Mouse (Mus musculus): ENCODE measurements around the gene Ube2cbp.

Ube2cbp gene

GRCm38 (mm10) chr9:86298131-86298530, 166.6 kb downstream of the Ube2cbp start:
- H3K4me3 ChIP-seq (replicated peaks; ENCODE audit: low read length), result no peak overlapping the region
- H3K4me1 ChIP-seq (replicated peaks; ENCODE audit: low read depth, low read length), result no peaks in the 10 kb centered on the region
- H3K27me3 ChIP-seq (ENCODE audit: insufficient read depth, low read length), result no peaks in the 10 kb centered on the region
- H3K36me3 ChIP-seq (ENCODE audit: insufficient read depth, low read length), result no peaks in the 10 kb centered on the region
- no peaks in the 10 kb centered on the region for H3K9me3 ChIP-seq (ENCODE audit: low read length)
- TF ChIP-seq CTCF (conservative IDR thresholded peaks at IDR 0.05; ENCODE audit: low read length), result no peak
- no peak for TF ChIP-seq POU5F1 (IDR thresholded peaks at IDR 0.05; ENCODE audit: borderline replicate concordance, low read length)

- H3K4me3 ChIP-seq (replicated peaks; ENCODE audit: low read length), result no peak overlapping the region
- no peaks in the 10 kb centered on the region for H3K9me3 ChIP-seq (ENCODE audit: low read length)
- H3K4me1 ChIP-seq (replicated peaks; ENCODE audit: low read depth, low read length), result no peaks in the 10 kb centered on the region
- TF ChIP-seq NANOG (IDR thresholded peaks at IDR 0.05; ENCODE audit: borderline replicate concordance, low read length), result no peak
- no peak for TF ChIP-seq POU5F1 (IDR thresholded peaks at IDR 0.05; ENCODE audit: borderline replicate concordance, low read length)
- TF ChIP-seq CTCF (conservative IDR thresholded peaks at IDR 0.05; ENCODE audit: low read length), result no peak
- no peaks in the 10 kb centered on the region for H3K36me3 ChIP-seq (ENCODE audit: insufficient read depth, low read length)
- H3K27me3 ChIP-seq (ENCODE audit: insufficient read depth, low read length), result no peaks in the 10 kb centered on the region
Observed at GRCm38 (mm10) chr9:86296683-86297638, 167.8 kb downstream of the Ube2cbp start.

- no peaks in the 10 kb centered on the region for H3K27me3 ChIP-seq (ENCODE audit: insufficient read depth, low read length)
- no peak overlapping the region for H3K4me3 ChIP-seq (replicated peaks; ENCODE audit: low read length)
- no peaks in the 10 kb centered on the region for H3K4me1 ChIP-seq (replicated peaks; ENCODE audit: low read depth, low read length)
- no peaks in the 10 kb centered on the region for H3K36me3 ChIP-seq (ENCODE audit: insufficient read depth, low read length)
- H3K9me3 ChIP-seq (ENCODE audit: low read length), result peaks cover 34% of the 10 kb centered on the region
- TF ChIP-seq CTCF (conservative IDR thresholded peaks at IDR 0.05; ENCODE audit: low read length) (no peak), POU5F1 (IDR thresholded peaks at IDR 0.05; ENCODE audit: borderline replicate concordance, low read length) (no peak), NANOG (IDR thresholded peaks at IDR 0.05; ENCODE audit: borderline replicate concordance, low read length) (no peak)
Observed at GRCm38 (mm10) chr9:86287570-86287954, 177.2 kb downstream of the Ube2cbp start.

- no peak overlapping the region for H3K4me3 ChIP-seq (replicated peaks; ENCODE audit: low read length)
Observed at GRCm38 (mm10) chr9:86286830-86287569, 177.8 kb downstream of the Ube2cbp start.

DNA sequence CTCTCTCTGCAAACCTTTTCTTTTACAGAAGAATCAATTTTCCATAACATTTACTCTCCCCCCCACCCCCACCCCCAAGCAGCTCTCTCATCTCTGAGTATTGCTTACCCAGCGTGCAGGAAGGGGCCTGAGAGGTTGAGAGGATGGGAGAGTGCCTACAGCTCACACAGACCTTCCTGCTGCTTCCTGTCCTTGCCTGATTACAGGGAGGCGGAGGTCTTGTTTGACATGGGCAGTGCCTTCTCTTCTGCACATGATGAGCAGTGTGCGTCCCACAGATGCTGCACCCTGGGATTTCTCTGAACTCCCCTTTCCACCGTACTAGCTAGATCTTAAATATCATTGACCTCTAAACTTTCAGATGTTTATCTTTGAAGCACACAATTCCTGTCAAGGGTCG, 182.2 kb downstream of the Ube2cbp start:
- no peak for TF ChIP-seq POU5F1 (IDR thresholded peaks at IDR 0.05; ENCODE audit: borderline replicate concordance, low read length)
- TF ChIP-seq NANOG (IDR thresholded peaks at IDR 0.05; ENCODE audit: borderline replicate concordance, low read length), result no peak
- no peak for TF ChIP-seq CTCF (conservative IDR thresholded peaks at IDR 0.05; ENCODE audit: low read length)
- no peaks in the 10 kb centered on the region for H3K36me3 ChIP-seq (ENCODE audit: insufficient read depth, low read length)
- H3K9me3 ChIP-seq (ENCODE audit: low read length), result peaks cover 29% of the 10 kb centered on the region
- H3K4me3 ChIP-seq (replicated peaks; ENCODE audit: low read length), result no peak overlapping the region
- no peaks in the 10 kb centered on the region for H3K4me1 ChIP-seq (replicated peaks; ENCODE audit: low read depth, low read length)
- H3K27me3 ChIP-seq (ENCODE audit: insufficient read depth, low read length), result no peaks in the 10 kb centered on the region

More at GRCm38 (mm10) chr9:86286830-86287569, 177.8 kb downstream of the Ube2cbp start:
- TF ChIP-seq NANOG (IDR thresholded peaks at IDR 0.05; ENCODE audit: borderline replicate concordance, low read length) (no peak), POU5F1 (IDR thresholded peaks at IDR 0.05; ENCODE audit: borderline replicate concordance, low read length) (no peak), CTCF (conservative IDR thresholded peaks at IDR 0.05; ENCODE audit: low read length) (no peak)
- H3K4me1 ChIP-seq (replicated peaks; ENCODE audit: low read depth, low read length), result no peaks in the 10 kb centered on the region
- H3K27me3 ChIP-seq (ENCODE audit: insufficient read depth, low read length), result no peaks in the 10 kb centered on the region
- H3K36me3 ChIP-seq (ENCODE audit: insufficient read depth, low read length), result no peaks in the 10 kb centered on the region
- peaks cover 34% of the 10 kb centered on the region for H3K9me3 ChIP-seq (ENCODE audit: low read length)

GRCm38 (mm10) chr9:86281147-86281467, 183.6 kb downstream of the Ube2cbp start:
- Histone ChIP-seq H3K4me1 (replicated peaks; ENCODE audit: low read depth, low read length) (no peaks in the 10 kb centered on the region), H3K36me3 (ENCODE audit: insufficient read depth, low read length) (no peaks in the 10 kb centered on the region), H3K4me3 (replicated peaks; ENCODE audit: low read length) (no peak overlapping the region), H3K9me3 (ENCODE audit: low read length) (peaks cover 27% of the 10 kb centered on the region), H3K27me3 (ENCODE audit: insufficient read depth, low read length) (no peaks in the 10 kb centered on the region)
- no peak for TF ChIP-seq CTCF (conservative IDR thresholded peaks at IDR 0.05; ENCODE audit: low read length)
- TF ChIP-seq POU5F1 (IDR thresholded peaks at IDR 0.05; ENCODE audit: borderline replicate concordance, low read length), result no peak
- TF ChIP-seq NANOG (IDR thresholded peaks at IDR 0.05; ENCODE audit: borderline replicate concordance, low read length), result no peak

GRCm38 (mm10) chr9:86280461-86281146, 184.1 kb downstream of the Ube2cbp start:
- Histone ChIP-seq H3K9me3 (ENCODE audit: low read length) (peaks cover 22% of the 10 kb centered on the region), H3K4me1 (replicated peaks; ENCODE audit: low read depth, low read length) (no peaks in the 10 kb centered on the region), H3K36me3 (ENCODE audit: insufficient read depth, low read length) (no peaks in the 10 kb centered on the region), H3K4me3 (replicated peaks; ENCODE audit: low read length) (no peak overlapping the region), H3K27me3 (ENCODE audit: insufficient read depth, low read length) (no peaks in the 10 kb centered on the region)
- no peak for TF ChIP-seq CTCF (conservative IDR thresholded peaks at IDR 0.05; ENCODE audit: low read length)
- no peak for TF ChIP-seq POU5F1 (IDR thresholded peaks at IDR 0.05; ENCODE audit: borderline replicate concordance, low read length)

DNA sequence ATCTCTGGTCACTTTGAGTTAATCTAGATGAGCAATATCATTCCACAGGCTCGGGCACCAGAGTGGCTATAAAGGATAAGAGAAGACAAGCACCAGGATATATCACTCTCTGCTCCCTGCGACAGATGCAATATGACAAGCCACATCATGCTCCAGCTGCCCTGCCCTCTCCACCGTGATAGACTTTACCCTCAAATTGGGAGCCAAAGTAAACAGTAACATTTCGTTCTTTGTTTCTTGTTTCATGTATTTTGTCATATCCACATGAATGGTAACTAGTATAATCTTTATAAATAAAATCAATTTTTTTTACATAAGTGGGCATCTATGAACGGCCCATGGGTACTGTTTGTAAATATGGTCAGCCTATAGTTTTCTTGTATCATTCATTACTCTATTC, 195.2 kb downstream of the Ube2cbp start:
- TF ChIP-seq POU5F1 (IDR thresholded peaks at IDR 0.05; ENCODE audit: borderline replicate concordance, low read length) (no peak), NANOG (IDR thresholded peaks at IDR 0.05; ENCODE audit: borderline replicate concordance, low read length) (no peak), CTCF (conservative IDR thresholded peaks at IDR 0.05; ENCODE audit: low read length) (no peak)
- no peaks in the 10 kb centered on the region for H3K27me3 ChIP-seq (ENCODE audit: insufficient read depth, low read length)
- no peaks in the 10 kb centered on the region for H3K36me3 ChIP-seq (ENCODE audit: insufficient read depth, low read length)

More for the DNA sequence above, 195.2 kb downstream of the Ube2cbp start:
- H3K4me3 ChIP-seq (replicated peaks; ENCODE audit: low read length), result no peak overlapping the region
- H3K4me1 ChIP-seq (replicated peaks; ENCODE audit: low read depth, low read length), result no peaks in the 10 kb centered on the region
- no peaks in the 10 kb centered on the region for H3K9me3 ChIP-seq (ENCODE audit: low read length)

All from E14TG2a.4 (cell line).